Mouse (Mus musculus) stomach, embryonic 16.5 days (tissue): ENCODE measurements around the gene Gm44965. TPM values are rescaled to one million over a fixed set of nuclear protein-coding genes. Genes with fewer than 3 reads are reported as not detected.

Source experiments
- ATAC-seq: fragments of 200-750 bp; cut with Nextera tagmentation; 2 replicates; pipeline ENCODE4 v1.8.0; 2017; ENCODE audit warnings: moderate number of reproducible peaks, moderate TSS enrichment; ENCODE audit not compliant: insufficient read depth, low FRiP score
- H3K27ac ChIP-seq: fragments of 300-500 bp; sonication (generic); 2 replicates; pipeline ENCODE4 v1.5.1; 2014; ENCODE audit warnings: low read length
- H3K27me3 ChIP-seq: fragments of 300-500 bp; sonication (generic); 2 replicates; pipeline ENCODE4 v1.6.1; 2014; ENCODE audit warnings: low read length, control low read depth, mixed read lengths; ENCODE audit not compliant: control insufficient read depth, insufficient read depth
- H3K36me3 ChIP-seq: fragments of 300-500 bp; sonication (generic); 2 replicates; pipeline ENCODE4 v1.6.1; 2014; ENCODE audit warnings: low read length; ENCODE audit not compliant: control insufficient read depth, insufficient read depth
- H3K4me1 ChIP-seq: fragments of 300-500 bp; sonication (generic); 2 replicates; pipeline ENCODE4 v1.6.1; 2014; ENCODE audit warnings: low read length, control low read depth, mixed read lengths; ENCODE audit not compliant: control insufficient read depth, insufficient read depth
- H3K4me2 ChIP-seq: fragments of 300-500 bp; sonication (generic); 2 replicates; pipeline ENCODE4 v1.6.1; 2014; ENCODE audit warnings: low read depth, low read length, mixed read lengths
- H3K4me3 ChIP-seq: fragments of 300-500 bp; sonication (generic); replicated peaks from 2 replicates; pipeline ENCODE4 v1.5.1; 2014; ENCODE audit warnings: mild to moderate bottlenecking, low read length
- H3K9ac ChIP-seq: fragments of 300-500 bp; sonication (generic); 2 replicates; pipeline ENCODE4 v1.6.1; 2014; ENCODE audit warnings: low read length
- H3K9me3 ChIP-seq: fragments of 300-500 bp; sonication (generic); replicated peaks from 2 replicates; pipeline ENCODE4 v1.6.1; 2016; ENCODE audit warnings: low read length, control low read depth; ENCODE audit not compliant: control insufficient read depth
- WGBS: fragments of 180-500 bp; shearing (Covaris S2); extraction: QIAGEN DNeasy Blood & Tissue Kit; methylation state at CpG from one replicate; pipeline ENCODE4 v1.1.7; 2014; 5-methylcytosine and 5-hydroxymethylcytosine counted together
- polyA plus RNA-seq: library from polyadenylated mRNA; unstranded; fragments of >200 nt; fragmentation: Nextera tagmentation; extraction: Ambion mirVana; gene quantifications from 2 replicates; pipeline ENCODE4 v1.2.1, GENCODE M21; 2015

Gene Gm44965
- polyA plus RNA-seq, 1 experiment from 2014 or later, result 0.70 TPM

DNA sequence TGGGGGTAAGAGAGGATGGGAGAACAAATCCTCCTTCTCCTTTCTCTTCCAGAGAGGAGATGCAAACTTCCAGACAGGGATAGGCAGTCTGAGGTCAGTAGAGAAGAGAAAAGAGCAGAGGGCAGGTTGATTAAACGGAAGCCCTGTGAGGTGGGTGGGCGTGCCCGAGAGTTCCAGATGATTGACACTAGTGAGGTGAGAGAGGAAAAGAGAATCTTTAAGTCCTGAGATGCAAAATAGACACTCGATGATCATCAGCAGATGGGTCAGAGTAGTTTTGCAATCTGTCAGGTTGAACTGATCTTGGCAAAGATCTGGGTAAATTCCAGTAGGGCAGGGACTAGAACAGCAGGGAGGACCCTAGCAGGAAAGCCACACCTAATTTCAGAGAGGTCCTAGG is 71.0 kb downstream of the Gm44965 start:
- H3K4me3 ChIP-seq, result no peak overlapping the region
- H3K36me3 ChIP-seq, result no peaks in the 10 kb centered on the region
- WGBS, result 73% methylated on average over 4 of the region's 4 CpGs
- H3K27me3 ChIP-seq, result no peaks in the 10 kb centered on the region
- no peaks in the 10 kb centered on the region for H3K9me3 ChIP-seq
- H3K27ac ChIP-seq, result no peak overlapping the region
- no peak overlapping the region for H3K9ac ChIP-seq
- no peak overlapping the region for H3K4me2 ChIP-seq
- no peak for ATAC-seq
- no peaks in the 10 kb centered on the region for H3K4me1 ChIP-seq

DNA sequence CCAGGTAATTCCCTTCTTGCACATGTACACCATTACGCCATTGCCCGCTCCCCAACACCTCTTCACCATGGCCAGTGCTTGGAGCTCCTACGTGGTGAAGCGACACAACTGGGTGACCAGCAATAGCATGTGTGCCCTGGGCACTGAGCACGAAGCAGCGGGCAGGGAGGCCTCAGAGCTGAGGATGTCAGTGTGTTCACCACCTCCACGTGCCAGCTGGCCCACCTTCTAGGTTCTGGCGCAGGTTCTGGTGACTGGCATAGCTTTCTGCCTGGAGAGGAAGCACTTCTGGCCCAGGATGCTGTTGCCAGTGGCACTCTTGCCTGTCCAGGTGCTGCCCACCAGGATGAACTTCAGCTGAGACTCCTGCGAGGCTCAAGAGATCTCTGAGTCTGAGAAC is 71.7 kb downstream of the Gm44965 start:
- Histone ChIP-seq H3K27me3 (no peaks in the 10 kb centered on the region), H3K36me3 (no peaks in the 10 kb centered on the region), H3K4me2 (no peak overlapping the region), H3K9ac (no peak overlapping the region), H3K4me3 (no peak overlapping the region), H3K9me3 (no peaks in the 10 kb centered on the region), H3K4me1 (no peaks in the 10 kb centered on the region), H3K27ac (no peak overlapping the region)
- 94% methylated on average over 9 of the region's 9 CpGs for WGBS
- no peak for ATAC-seq

DNA sequence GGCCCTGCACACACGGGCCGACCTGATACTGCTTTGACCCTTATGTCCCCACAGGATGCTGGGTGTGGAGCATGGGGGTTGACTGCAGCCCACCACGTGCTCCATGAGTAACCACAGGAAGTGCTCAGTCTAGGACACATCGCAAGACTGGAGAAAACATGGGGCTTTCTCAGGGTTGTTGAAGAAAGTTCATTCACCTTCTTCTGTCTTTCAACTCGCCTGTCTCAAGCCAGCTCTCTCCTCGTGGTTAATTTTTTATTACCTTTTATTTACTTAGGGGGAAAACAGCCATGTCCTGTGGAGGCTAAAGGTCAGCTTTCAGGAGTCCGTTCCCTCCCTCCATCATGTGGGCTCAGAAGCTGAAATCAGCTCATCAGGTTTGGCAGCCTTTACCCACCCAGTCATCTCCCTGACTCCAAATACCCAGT is 72.4 kb downstream of the Gm44965 start:
- Histone ChIP-seq H3K4me2 (no peak overlapping the region), H3K27ac (no peak overlapping the region), H3K27me3 (no peaks in the 10 kb centered on the region), H3K9me3 (no peaks in the 10 kb centered on the region), H3K36me3 (no peaks in the 10 kb centered on the region), H3K9ac (no peak overlapping the region), H3K4me1 (no peaks in the 10 kb centered on the region), H3K4me3 (no peak overlapping the region)
- no peak for ATAC-seq
- 26% methylated on average over 7 of the region's 7 CpGs for WGBS

DNA sequence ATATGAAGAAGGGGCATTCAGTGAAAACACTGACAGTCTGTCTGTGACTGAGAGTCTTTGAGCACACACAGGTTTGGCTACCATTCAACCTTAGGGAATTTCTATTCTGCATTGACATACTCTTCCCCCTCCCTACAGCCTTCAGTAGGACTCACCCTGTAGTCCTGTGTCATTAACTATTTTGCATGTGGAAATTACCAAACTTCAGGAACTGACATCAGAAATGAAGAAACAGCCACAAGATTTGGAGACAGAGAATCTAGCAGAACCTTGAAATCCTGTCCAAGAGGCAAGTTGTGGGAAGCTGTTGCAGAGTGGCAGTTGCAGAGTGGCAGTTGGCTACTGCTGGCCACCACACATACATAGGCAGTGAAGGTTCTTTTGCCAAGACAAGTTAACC is 74.3 kb downstream of the Gm44965 start:
- no peak for ATAC-seq

More for the DNA sequence above, 74.3 kb downstream of the Gm44965 start:
- no peak overlapping the region for H3K27ac ChIP-seq
- no peaks in the 10 kb centered on the region for H3K27me3 ChIP-seq
- H3K36me3 ChIP-seq, result no peaks in the 10 kb centered on the region
- H3K9me3 ChIP-seq, result no peaks in the 10 kb centered on the region
- no peak overlapping the region for H3K4me3 ChIP-seq
- H3K4me1 ChIP-seq, result no peaks in the 10 kb centered on the region
- H3K9ac ChIP-seq, result no peak overlapping the region
- no peak overlapping the region for H3K4me2 ChIP-seq

Other genes with a start within 250 kb of the Gm44965 start
- 16.2 and 16.8 TPM in 2 replicates for gene Krba1, start 198.4 kb upstream of the Gm44965 start, polyA plus RNA-seq
- gene Zfp467, start 148.1 kb upstream of the Gm44965 start, polyA plus RNA-seq, result 24.1 and 24.4 TPM in 2 replicates
- 0.14 and 0.89 TPM in 2 replicates for gene Sspo, start 145.7 kb upstream of the Gm44965 start, polyA plus RNA-seq
- gene Atp6v0e2, start 56.3 kb upstream of the Gm44965 start, polyA plus RNA-seq, result 23.3 and 25.7 TPM in 2 replicates
- gene Lrrc61, start 39.1 kb upstream of the Gm44965 start, polyA plus RNA-seq, result 7.5 and 9.6 TPM in 2 replicates
- gene Rarres2, start 21.2 kb upstream of the Gm44965 start, polyA plus RNA-seq, result 122 and 128 TPM in 2 replicates
- gene Gm45021, start 4.3 kb upstream of the Gm44965 start, polyA plus RNA-seq, result not detected in 2 replicates
- gene Repin1, start 58 bp upstream of the Gm44965 start, polyA plus RNA-seq, result 25.7 and 28.0 TPM in 2 replicates
- 5.2 and 5.9 TPM in 2 replicates for gene Zfp775, start 8.1 kb downstream of the Gm44965 start, polyA plus RNA-seq
- gene AI854703, start 32.8 kb downstream of the Gm44965 start, polyA plus RNA-seq, result 1.1 and 1.3 TPM in 2 replicates
- 1.6 and 1.8 TPM in 2 replicates for gene Gimap8, start 53.3 kb downstream of the Gm44965 start, polyA plus RNA-seq
- 8.9 and 9.8 TPM in 2 replicates for gene Gimap9, start 82.2 kb downstream of the Gm44965 start, polyA plus RNA-seq
- gene Gimap4, start 90.6 kb downstream of the Gm44965 start, polyA plus RNA-seq, result 19.3 and 22.2 TPM in 2 replicates
- 22.2 and 22.5 TPM in 2 replicates for gene Gimap6, start 114.3 kb downstream of the Gm44965 start, polyA plus RNA-seq
- gene Gm28053, start 124.7 kb downstream of the Gm44965 start, polyA plus RNA-seq, result 2.5 and 3.2 TPM in 2 replicates
- gene Gimap7, start 124.7 kb downstream of the Gm44965 start, polyA plus RNA-seq, result 0.14 TPM in 1 of 2 replicates, not detected in the other
- gene Gimap1, start 145.1 kb downstream of the Gm44965 start, polyA plus RNA-seq, result 15.7 and 19.7 TPM in 2 replicates
- 6.9 and 8.1 TPM in 2 replicates for gene Gimap5, start 152.3 kb downstream of the Gm44965 start, polyA plus RNA-seq
- gene Gimap3, start 176.9 kb downstream of the Gm44965 start, polyA plus RNA-seq, result 0.14 and 0.17 TPM in 2 replicates
- gene Tmem176a, start 247.0 kb downstream of the Gm44965 start, polyA plus RNA-seq, result 157 and 176 TPM in 2 replicates
- gene Tmem176b, start 247.6 kb downstream of the Gm44965 start, polyA plus RNA-seq, result 302 and 332 TPM in 2 replicates